ENCODE assay signal across 24 mouse cellular contexts in genomic region chr14:55334305-55334704, GRCm38 (mm10).
DNase-seq lines count a peak whose midpoint lies in the region; ATAC-seq and TF ChIP-seq lines count a peak whose summit lies in the region.
"Had no signal": no experiment of that assay in that cellular context is flagged by ENCODE, and none has a peak within 500 bp of the region (broad histone marks: within the 10 kb centered on the region; RNA-seq: fewer than 3 reads in every experiment).

No protein-coding gene starts in this region.

- no peak for TF ChIP-seq POLR2A in myocyte (IDR thresholded peaks at IDR 0.05; ENCODE audit: insufficient read length, low read depth)
- no peak for TF ChIP-seq POLR2A in cerebellum, adult 2 months (IDR thresholded peaks at IDR 0.05; ENCODE audit: borderline replicate concordance, insufficient read depth, low read length)

- 0 out of 2 replicates have a peak, but pooled peaks have one; percentile 36 for ATAC-seq in common myeloid progenitor, adult 5-6 weeks (replicated peaks; ENCODE audit: low read depth, poor library complexity, severe bottlenecking)
- ATAC-seq in intestine, postnatal 0 days: no peak
- ATAC-seq: forebrain, embryonic 15.5 days had no signal

- H3K9me3 ChIP-seq in megakaryocyte, embryonic 14.5 days: no peaks in the 10 kb centered on the region
- H3K9me3 ChIP-seq in intestine, postnatal 0 days (ENCODE audit: control insufficient read depth): no peaks in the 10 kb centered on the region
- H3K9me3 ChIP-seq: embryonic facial prominence, embryonic 10.5 days; embryonic facial prominence, embryonic 13.5 days; forebrain, embryonic 12.5 days; forebrain, embryonic 15.5 days; hindbrain, embryonic 12.5 days; hindbrain, embryonic 15.5 days had no signal

- no peaks in the 10 kb centered on the region for H3K79me2 ChIP-seq in myocyte (ENCODE audit: control insufficient read depth, insufficient read depth)

- no peak overlapping the region for H3K9ac ChIP-seq in intestine, postnatal 0 days (ENCODE audit: low read depth, low read length)
- H3K9ac ChIP-seq: embryonic facial prominence, embryonic 13.5 days; forebrain, embryonic 12.5 days; forebrain, embryonic 15.5 days; hindbrain, embryonic 12.5 days; hindbrain, embryonic 15.5 days had no signal

- peak overlapping the region; percentile 11 for H3K4me3 ChIP-seq in megakaryocyte, embryonic 14.5 days (replicated peaks)
- H3K4me3 ChIP-seq in myocyte: no peak overlapping the region
- H3K4me3 ChIP-seq in intestine, postnatal 0 days (ENCODE audit: low read depth, low read length): no peak overlapping the region
- no peak overlapping the region for H3K4me3 ChIP-seq in cerebellum, adult 2 months (replicated peaks; ENCODE audit: insufficient read depth, low read depth, low read length)
- H3K4me3 ChIP-seq: embryonic facial prominence, embryonic 10.5 days; embryonic facial prominence, embryonic 13.5 days; erythroblast, embryonic 14.5 days; forebrain, embryonic 12.5 days; forebrain, embryonic 15.5 days; hindbrain, embryonic 12.5 days; hindbrain, embryonic 15.5 days had no signal

- no peak overlapping the region for H3K27ac ChIP-seq in intestine, postnatal 0 days (ENCODE audit: low read depth, low read length)
- H3K27ac ChIP-seq in cerebellum, adult 2 months (ENCODE audit: insufficient read depth, low read length): no peak overlapping the region
- H3K27ac ChIP-seq: embryonic facial prominence, embryonic 10.5 days; embryonic facial prominence, embryonic 13.5 days; forebrain, embryonic 12.5 days; forebrain, embryonic 15.5 days; hindbrain, embryonic 12.5 days; hindbrain, embryonic 15.5 days had no signal

- no peaks in the 10 kb centered on the region for H3K27me3 ChIP-seq in megakaryocyte, embryonic 14.5 days (replicated peaks)
- H3K27me3 ChIP-seq in myocyte (ENCODE audit: control insufficient read depth, insufficient read depth, insufficient read length): no peaks in the 10 kb centered on the region
- H3K27me3 ChIP-seq in intestine, postnatal 0 days (replicated peaks; ENCODE audit: control insufficient read depth, insufficient read depth, low read length): no peaks in the 10 kb centered on the region
- no peaks in the 10 kb centered on the region for H3K27me3 ChIP-seq in cerebellum, adult 2 months (ENCODE audit: control insufficient read depth, insufficient read depth, low read length)
- H3K27me3 ChIP-seq: embryonic facial prominence, embryonic 13.5 days; forebrain, embryonic 12.5 days; forebrain, embryonic 15.5 days; hindbrain, embryonic 12.5 days; hindbrain, embryonic 15.5 days had no signal

- no peaks in the 10 kb centered on the region for H3K36me3 ChIP-seq in megakaryocyte, embryonic 14.5 days (replicated peaks; ENCODE audit: low read length)
- no peaks in the 10 kb centered on the region for H3K36me3 ChIP-seq in myocyte (ENCODE audit: control insufficient read depth, insufficient read depth)
- no peaks in the 10 kb centered on the region for H3K36me3 ChIP-seq in intestine, postnatal 0 days (ENCODE audit: control insufficient read depth, insufficient read depth)
- H3K36me3 ChIP-seq: embryonic facial prominence, embryonic 10.5 days; embryonic facial prominence, embryonic 13.5 days; forebrain, embryonic 12.5 days; forebrain, embryonic 15.5 days; hindbrain, embryonic 12.5 days; hindbrain, embryonic 15.5 days had no signal

- no peak overlapping the region for H3ac ChIP-seq in myocyte (ENCODE audit: control insufficient read depth, insufficient read length)

- 89% methylated on average over 7 of the region's 7 CpGs for WGBS in intestine, postnatal 0 days
- 97% methylated on average over 7 of the region's 7 CpGs for WGBS in cerebellum, adult 2 months

- no peak for TF ChIP-seq CTCF in intestine, postnatal 0 days (IDR thresholded peaks at IDR 0.05; ENCODE audit: low read depth)
- no peak for TF ChIP-seq CTCF in cerebellum, adult 2 months (IDR thresholded peaks at IDR 0.05; ENCODE audit: borderline replicate concordance, insufficient read depth, low read depth, low read length)

- H3K4me1 ChIP-seq in megakaryocyte, embryonic 14.5 days: peaks cover 38% of the 10 kb centered on the region
- H3K4me1 ChIP-seq in intestine, postnatal 0 days (replicated peaks; ENCODE audit: control insufficient read depth, insufficient read depth, low read length): no peaks in the 10 kb centered on the region
- peaks cover 6% of the 10 kb centered on the region for H3K4me1 ChIP-seq in cerebellum, adult 2 months (ENCODE audit: control insufficient read depth, insufficient read depth, low read length)
- H3K4me1 ChIP-seq: embryonic facial prominence, embryonic 13.5 days had no signal

- DNase-seq in urinary bladder, postnatal 4 days (ENCODE audit: low spot score in 2 of 2): no peak
- DNase-seq in cerebellum, adult 2 months: no peak
- DNase-seq: adrenal gland, postnatal 10 days; adrenal gland, postnatal 36 days; B cell, adult 2 months; cerebellum, adult 18-20 months; cerebellum, adult 9-11 months; cerebellum, postnatal 25 days; embryo, embryonic 11 days; gastrocnemius, postnatal 10 days; gastrocnemius, postnatal 36 days; heart, adult 11 months had no signal

- peak overlapping the region; percentile 51 for H3K4me2 ChIP-seq in myocyte (ENCODE audit: low read depth)
- no peak overlapping the region for H3K4me2 ChIP-seq in intestine, postnatal 0 days (replicated peaks; ENCODE audit: low read depth)
- H3K4me2 ChIP-seq: embryonic facial prominence, embryonic 13.5 days; forebrain, embryonic 12.5 days; forebrain, embryonic 15.5 days; heart, embryonic 11.5 days; hindbrain, embryonic 12.5 days; hindbrain, embryonic 15.5 days had no signal

TF ChIP-seq in myocyte, 11 proteins besides CTCF, POLR2A, EP300 and RAD21:
- TF ChIP-seq MAX (IDR thresholded peaks at IDR 0.05; ENCODE audit: low read depth) (no peak), CEBPB (IDR thresholded peaks at IDR 0.05; ENCODE audit: insufficient read depth, poor library complexity, severe bottlenecking) (no peak), E2F4 (IDR thresholded peaks at IDR 0.05; ENCODE audit: insufficient read depth) (no peak), TCF12 (IDR thresholded peaks at IDR 0.05; ENCODE audit: insufficient read depth, poor library complexity, severe bottlenecking) (no peak), USF1 (IDR thresholded peaks at IDR 0.05; ENCODE audit: low read depth) (no peak), MYOD1 (IDR thresholded peaks at IDR 0.05; ENCODE audit: control insufficient read depth in 1 of 3, insufficient read length in 2 of 3, low read depth in 2 of 3) (no peak), SRF (IDR thresholded peaks at IDR 0.05; ENCODE audit: control insufficient read depth, insufficient read length, low read depth) (no peak), TCF3 (IDR thresholded peaks at IDR 0.05; ENCODE audit: insufficient read length, low read depth) (no peak), MYOG (IDR thresholded peaks at IDR 0.05; ENCODE audit: control insufficient read depth in 1 of 3, insufficient read depth in 1 of 3, insufficient read length in 2 of 3, low read depth in 2 of 3) (no peak), REST (IDR thresholded peaks at IDR 0.05; ENCODE audit: insufficient read depth, insufficient read length) (no peak), POLR2AphosphoS2 (IDR thresholded peaks at IDR 0.05; ENCODE audit: insufficient read length, low read depth) (no peak)
